Mouse (Mus musculus): ENCODE measurements around the gene Slc37a1. TPM values are rescaled to one million over a fixed set of nuclear protein-coding genes. Genes with fewer than 3 reads are reported as not detected.

The Slc37a1 gene
- polyA plus RNA-seq, 1 experiment from 2014 or later = 13.4 TPM

DNA sequence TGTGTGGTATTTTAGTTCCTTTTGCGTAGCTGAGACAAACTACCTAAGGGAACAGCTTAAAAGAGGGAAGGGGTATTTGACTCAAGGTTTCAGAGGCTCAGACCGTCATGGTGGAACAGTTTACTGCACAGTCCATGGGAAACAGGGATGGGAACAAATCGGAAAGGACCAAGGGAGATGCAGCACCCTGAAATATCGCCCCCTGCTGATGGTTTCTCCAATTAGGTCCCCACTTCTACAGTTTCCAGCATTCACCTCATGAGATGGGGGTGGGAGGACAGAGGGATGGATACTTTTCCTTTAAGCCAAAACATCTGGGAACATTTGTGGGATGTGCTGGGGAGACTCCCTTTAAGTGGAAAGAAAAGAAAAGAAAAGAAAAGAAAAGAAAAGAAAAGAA lies 26.8 kb upstream of the Slc37a1 start:
- H3K27ac ChIP-seq (replicated peaks) = no peak overlapping the region
- no peaks in the 10 kb centered on the region for H3K9me3 ChIP-seq
- no peaks in the 10 kb centered on the region for H3K36me3 ChIP-seq
- no peak overlapping the region for H3K4me3 ChIP-seq
- no peak overlapping the region for H3K9ac ChIP-seq
- 0 out of 2 replicates have a peak, but pooled peaks cover 5% of the 10 kb centered on the region for H3K4me1 ChIP-seq (replicated peaks)
- no peak overlapping the region for H3K4me2 ChIP-seq
- 81% methylated on average over 4 of the region's 4 CpGs for WGBS
- ATAC-seq (ENCODE audit: low FRiP score, low read depth) = no peak
- no peaks in the 10 kb centered on the region for H3K27me3 ChIP-seq

- no peak overlapping the region for H3K4me3 ChIP-seq
- no peak overlapping the region for H3K4me2 ChIP-seq
- no peak overlapping the region for H3K9ac ChIP-seq
- no peaks in the 10 kb centered on the region for H3K27me3 ChIP-seq
- 88% methylated on average over 7 of the region's 7 CpGs for WGBS
- 0 out of 2 replicates have a peak, but pooled peaks cover 4% of the 10 kb centered on the region for H3K4me1 ChIP-seq (replicated peaks)
- no peaks in the 10 kb centered on the region for H3K36me3 ChIP-seq
- H3K9me3 ChIP-seq = no peaks in the 10 kb centered on the region
- H3K27ac ChIP-seq (replicated peaks) = no peak overlapping the region
- no peak for ATAC-seq (ENCODE audit: low FRiP score, low read depth)
These were observed 26.2 kb upstream of the Slc37a1 start for GRCm38 (mm10) chr17:31260430-31260829.

DNA sequence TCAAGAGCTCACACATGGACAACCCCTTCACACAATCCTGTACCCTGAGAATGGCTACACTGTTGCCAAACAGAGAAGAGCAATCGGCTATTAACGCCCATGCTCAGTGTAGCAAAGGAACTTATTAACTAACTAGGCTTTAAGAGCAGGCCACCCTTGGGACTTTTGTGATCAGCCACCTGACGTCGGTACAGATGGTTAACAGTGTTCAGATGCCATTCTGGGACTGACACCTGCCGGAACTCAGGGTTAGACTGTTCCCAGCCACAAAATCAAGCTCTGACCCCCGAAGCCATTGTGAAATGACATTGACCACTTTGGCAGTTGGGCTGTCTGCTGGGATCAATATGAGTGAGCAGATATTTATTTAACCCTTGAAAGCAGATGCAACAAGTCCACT lies 25.2 kb upstream of the Slc37a1 start:
- H3K27ac ChIP-seq (replicated peaks) = no peak overlapping the region
- no peak overlapping the region for H3K4me3 ChIP-seq
- no peak for ATAC-seq (ENCODE audit: low FRiP score, low read depth)
- H3K4me1 ChIP-seq (replicated peaks) = 0 out of 2 replicates have a peak, but pooled peaks cover 4% of the 10 kb centered on the region
- no peak overlapping the region for H3K9ac ChIP-seq
- WGBS = 78% methylated on average over 6 of the region's 6 CpGs
- H3K27me3 ChIP-seq = no peaks in the 10 kb centered on the region
- H3K4me2 ChIP-seq = no peak overlapping the region
- no peaks in the 10 kb centered on the region for H3K36me3 ChIP-seq
- H3K9me3 ChIP-seq = no peaks in the 10 kb centered on the region

- Histone ChIP-seq H3K4me1 (replicated peaks) (0 out of 2 replicates have a peak, but pooled peaks cover 4% of the 10 kb centered on the region), H3K27ac (replicated peaks) (no peak overlapping the region), H3K9ac (no peak overlapping the region), H3K4me2 (no peak overlapping the region), H3K4me3 (no peak overlapping the region), H3K27me3 (no peaks in the 10 kb centered on the region), H3K9me3 (no peaks in the 10 kb centered on the region), H3K36me3 (no peaks in the 10 kb centered on the region)
- 52% methylated on average over 5 of the region's 5 CpGs for WGBS
- ATAC-seq (ENCODE audit: low FRiP score, low read depth) = no peak
These were observed 23.9 kb upstream of the Slc37a1 start for GRCm38 (mm10) chr17:31262715-31263114.

DNA sequence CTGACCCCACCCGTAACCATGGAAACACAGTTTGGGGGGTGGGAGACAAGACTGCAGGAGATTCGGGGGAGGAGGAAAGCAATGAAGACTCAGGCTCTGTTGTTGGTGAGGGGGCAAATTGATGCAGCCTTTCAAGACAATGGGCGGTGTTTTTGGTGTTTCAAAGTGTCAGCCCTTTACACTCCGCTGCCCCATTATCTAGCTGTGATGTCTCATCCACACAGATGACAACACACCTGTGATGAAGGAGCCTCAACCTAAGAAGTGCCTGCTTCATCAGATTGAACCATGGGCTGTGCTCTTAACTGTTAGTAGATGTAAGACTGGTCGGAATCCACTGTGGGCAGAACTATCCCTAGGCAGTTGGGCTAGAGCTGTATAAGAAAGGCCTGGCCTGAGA lies 22.8 kb upstream of the Slc37a1 start:
- H3K4me2 ChIP-seq = no peak overlapping the region
- H3K4me1 ChIP-seq (replicated peaks) = 0 out of 2 replicates have a peak, but pooled peaks cover 4% of the 10 kb centered on the region
- no peak overlapping the region for H3K9ac ChIP-seq
- H3K9me3 ChIP-seq = no peaks in the 10 kb centered on the region
- no peak overlapping the region for H3K27ac ChIP-seq (replicated peaks)
- no peaks in the 10 kb centered on the region for H3K36me3 ChIP-seq
- H3K4me3 ChIP-seq = no peak overlapping the region
- WGBS = 82% methylated on average over 5 of the region's 5 CpGs
- no peak for ATAC-seq (ENCODE audit: low FRiP score, low read depth)
- no peaks in the 10 kb centered on the region for H3K27me3 ChIP-seq

DNA sequence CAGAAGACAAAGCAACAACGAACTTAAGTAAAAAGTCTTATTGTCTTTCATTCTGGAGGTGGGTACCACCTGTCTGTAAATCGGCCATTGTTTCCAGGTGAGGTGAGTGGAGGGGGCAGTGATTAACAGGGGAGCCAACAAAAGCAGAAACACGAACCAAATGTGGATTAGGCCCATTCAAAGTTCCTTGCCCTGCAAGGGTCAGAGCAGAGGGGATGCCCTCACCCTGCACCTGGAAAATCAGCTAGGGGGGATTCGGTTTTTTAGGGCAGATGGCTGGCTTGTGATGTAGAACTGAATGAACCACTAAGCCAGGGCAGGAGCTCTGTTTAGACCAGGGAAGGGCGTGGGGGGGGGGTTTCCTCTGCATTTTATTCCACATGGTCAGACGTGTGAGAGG lies 22.2 kb upstream of the Slc37a1 start:
- no peak overlapping the region for H3K4me2 ChIP-seq
- no peaks in the 10 kb centered on the region for H3K27me3 ChIP-seq
- 0 out of 2 replicates have a peak, but pooled peaks cover 4% of the 10 kb centered on the region for H3K4me1 ChIP-seq (replicated peaks)
- no peak overlapping the region for H3K27ac ChIP-seq (replicated peaks)
- no peak overlapping the region for H3K4me3 ChIP-seq
- WGBS = 55% methylated on average over 6 of the region's 6 CpGs
- H3K9me3 ChIP-seq = no peaks in the 10 kb centered on the region
- no peak for ATAC-seq (ENCODE audit: low FRiP score, low read depth)
- no peaks in the 10 kb centered on the region for H3K36me3 ChIP-seq
- no peak overlapping the region for H3K9ac ChIP-seq

- no peaks in the 10 kb centered on the region for H3K9me3 ChIP-seq
- H3K4me3 ChIP-seq = no peak overlapping the region
- H3K4me2 ChIP-seq = no peak overlapping the region
- 0 out of 2 replicates have a peak, but pooled peaks cover 4% of the 10 kb centered on the region for H3K4me1 ChIP-seq (replicated peaks)
- H3K27me3 ChIP-seq = no peaks in the 10 kb centered on the region
- H3K36me3 ChIP-seq = no peaks in the 10 kb centered on the region
- 26% methylated on average over 3 of the region's 3 CpGs for WGBS
- no peak overlapping the region for H3K9ac ChIP-seq
- ATAC-seq (ENCODE audit: low FRiP score, low read depth) = no peak
- H3K27ac ChIP-seq (replicated peaks) = no peak overlapping the region
These were observed 21.4 kb upstream of the Slc37a1 start for GRCm38 (mm10) chr17:31265171-31265572.

- Histone ChIP-seq H3K36me3 (no peaks in the 10 kb centered on the region), H3K4me3 (no peak overlapping the region), H3K9me3 (no peaks in the 10 kb centered on the region), H3K9ac (no peak overlapping the region), H3K27me3 (no peaks in the 10 kb centered on the region), H3K4me1 (replicated peaks) (0 out of 2 replicates have a peak, but pooled peaks cover 4% of the 10 kb centered on the region), H3K4me2 (no peak overlapping the region), H3K27ac (replicated peaks) (no peak overlapping the region)
- ATAC-seq (ENCODE audit: low FRiP score, low read depth) = no peak
- WGBS = 89% methylated on average over 9 of the region's 9 CpGs
These were observed 20.8 kb upstream of the Slc37a1 start for GRCm38 (mm10) chr17:31265831-31266230.

- Histone ChIP-seq H3K9me3 (no peaks in the 10 kb centered on the region), H3K27ac (replicated peaks) (no peak overlapping the region), H3K9ac (no peak overlapping the region), H3K4me3 (no peak overlapping the region), H3K27me3 (no peaks in the 10 kb centered on the region), H3K4me2 (no peak overlapping the region), H3K36me3 (no peaks in the 10 kb centered on the region), H3K4me1 (replicated peaks) (0 out of 2 replicates have a peak, but pooled peaks cover 4% of the 10 kb centered on the region)
- WGBS = 87% methylated on average over 7 of the region's 7 CpGs
- no peak for ATAC-seq (ENCODE audit: low FRiP score, low read depth)
These were observed 20.2 kb upstream of the Slc37a1 start for GRCm38 (mm10) chr17:31266321-31266950.

GRCm38 (mm10) chr17:31267138-31267537 lies 19.5 kb upstream of the Slc37a1 start:
- H3K27ac ChIP-seq (replicated peaks) = no peak overlapping the region
- no peak overlapping the region for H3K9ac ChIP-seq
- ATAC-seq (ENCODE audit: low FRiP score, low read depth) = no peak
- no peak overlapping the region for H3K4me2 ChIP-seq
- H3K27me3 ChIP-seq = no peaks in the 10 kb centered on the region
- H3K9me3 ChIP-seq = no peaks in the 10 kb centered on the region
- H3K4me3 ChIP-seq = no peak overlapping the region
- no peaks in the 10 kb centered on the region for H3K36me3 ChIP-seq
- WGBS = 83% methylated on average over 4 of the region's 4 CpGs
- H3K4me1 ChIP-seq (replicated peaks) = 0 out of 2 replicates have a peak, but pooled peaks cover 4% of the 10 kb centered on the region

DNA sequence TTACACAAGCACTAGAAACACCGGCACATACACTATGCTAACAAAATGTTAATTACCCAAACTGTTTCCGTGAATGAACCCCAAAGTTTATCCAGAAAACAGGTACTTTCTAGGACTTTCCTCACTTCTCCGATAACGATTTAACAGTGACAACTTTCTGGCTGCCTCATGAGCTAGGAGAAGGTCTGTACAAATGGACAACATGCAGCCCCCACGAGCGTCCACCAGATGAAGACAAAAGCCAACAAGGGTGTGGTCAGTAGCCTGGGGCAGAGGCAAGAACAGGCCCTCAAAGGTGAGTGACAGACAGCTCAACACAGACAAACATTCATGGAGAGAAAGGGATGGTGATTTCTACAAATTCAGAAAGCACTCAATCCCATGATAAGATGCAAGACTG lies 19.0 kb upstream of the Slc37a1 start:
- H3K4me3 ChIP-seq = no peak overlapping the region
- H3K4me2 ChIP-seq = no peak overlapping the region
- WGBS = 87% methylated on average over 6 of the region's 6 CpGs
- H3K9ac ChIP-seq = no peak overlapping the region
- ATAC-seq (ENCODE audit: low FRiP score, low read depth) = no peak
- no peak overlapping the region for H3K27ac ChIP-seq (replicated peaks)
- no peaks in the 10 kb centered on the region for H3K9me3 ChIP-seq
- no peaks in the 10 kb centered on the region for H3K36me3 ChIP-seq
- 0 out of 2 replicates have a peak, but pooled peaks cover under 1% of the 10 kb centered on the region for H3K27me3 ChIP-seq
- H3K4me1 ChIP-seq (replicated peaks) = 0 out of 2 replicates have a peak, but pooled peaks cover 3% of the 10 kb centered on the region

- ATAC-seq (ENCODE audit: low FRiP score, low read depth) = no peak
- H3K4me1 ChIP-seq (replicated peaks) = no peaks in the 10 kb centered on the region
- H3K27ac ChIP-seq (replicated peaks) = no peak overlapping the region
- H3K9ac ChIP-seq = no peak overlapping the region
- H3K36me3 ChIP-seq = no peaks in the 10 kb centered on the region
- 0 out of 2 replicates have a peak, but pooled peaks cover 2% of the 10 kb centered on the region for H3K27me3 ChIP-seq
- WGBS = 80% methylated on average over 1 of the region's 1 CpGs
- no peaks in the 10 kb centered on the region for H3K9me3 ChIP-seq
- H3K4me2 ChIP-seq = no peak overlapping the region
- H3K4me3 ChIP-seq = no peak overlapping the region
These were observed 18.6 kb upstream of the Slc37a1 start for GRCm38 (mm10) chr17:31268016-31268415.

DNA sequence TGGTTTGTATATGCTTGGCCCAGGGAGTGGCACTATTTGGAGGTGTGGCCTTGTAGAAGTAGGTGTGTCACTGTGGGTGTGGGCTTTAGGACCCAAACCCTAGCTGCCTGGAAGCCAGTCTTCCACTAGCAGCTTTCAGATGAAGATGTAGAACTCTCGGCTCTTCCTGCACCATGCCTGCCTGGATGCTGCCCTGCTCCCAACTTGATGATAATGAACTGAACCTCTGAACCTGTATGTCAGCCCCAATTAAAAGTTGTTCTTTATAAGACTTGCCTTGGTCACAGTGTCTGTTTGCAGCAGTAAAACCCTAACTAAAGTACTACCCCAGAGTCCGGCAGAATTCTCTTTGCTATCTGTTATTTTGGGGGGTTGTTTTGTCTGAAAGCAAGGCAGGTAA lies 16.8 kb upstream of the Slc37a1 start:
- H3K4me1 ChIP-seq (replicated peaks) = no peaks in the 10 kb centered on the region
- no peak for ATAC-seq (ENCODE audit: low FRiP score, low read depth)
- no peak overlapping the region for H3K4me2 ChIP-seq
- 0 out of 2 replicates have a peak, but pooled peaks cover 2% of the 10 kb centered on the region for H3K27me3 ChIP-seq
- no peaks in the 10 kb centered on the region for H3K9me3 ChIP-seq
- 89% methylated on average over 2 of the region's 2 CpGs for WGBS
- H3K36me3 ChIP-seq = no peaks in the 10 kb centered on the region
- no peak overlapping the region for H3K27ac ChIP-seq (replicated peaks)
- H3K9ac ChIP-seq = no peak overlapping the region
- H3K4me3 ChIP-seq = no peak overlapping the region

Measured in hindbrain, embryonic 15.5 days (tissue).